Mouse (Mus musculus): Measurements from ENCODE around the gene Prr36.

DNA sequence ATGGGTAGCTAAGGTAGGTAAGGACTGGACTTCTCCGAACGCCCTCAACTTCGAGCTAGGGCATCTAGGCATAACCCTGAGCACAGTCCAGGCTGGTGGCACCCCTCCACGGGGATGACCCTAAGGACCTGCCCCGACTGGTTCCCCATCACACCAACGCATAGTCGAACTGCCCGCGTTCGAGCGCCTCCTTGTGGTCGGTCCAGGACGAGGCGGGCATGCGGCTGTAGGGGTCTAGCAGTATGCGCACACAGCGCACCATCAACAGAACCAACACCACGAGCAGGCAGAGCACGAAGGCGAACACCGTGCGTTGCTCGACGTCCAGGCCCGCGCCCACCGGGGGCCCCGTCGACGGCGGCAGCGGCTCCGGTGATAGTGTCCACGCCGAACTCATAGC is 41.0 kb upstream of the Prr36 start:
- TF ChIP-seq CTCF (IDR thresholded peaks at IDR 0.05; ENCODE audit: low read depth) (peak; percentile 97), EP300 (IDR thresholded peaks at IDR 0.05; ENCODE audit: low read depth) (no peak)

All from liver, embryonic 14.5 days (tissue).